Mouse (Mus musculus) forebrain, embryonic 14.5 days (tissue): ENCODE data around the gene Pik3cb. TPM values are rescaled to one million over a fixed set of nuclear protein-coding genes. Genes with fewer than 3 reads are reported as not detected.
A peak's percentile ranks its signal among the peaks of the same experiment; 100 is the strongest.

ENCODE experiments used
- ATAC-seq: fragments of 200-750 bp; cut with Nextera tagmentation; 2 replicates; pipeline ENCODE4 v1.8.0; 2017; ENCODE audit warnings: mild to moderate bottlenecking, moderate library complexity
- DNase-seq: peaks from one replicate; pipeline ENCODE4 v3.0.0-alpha.2; 2015; ENCODE audit warnings: low spot score
- H3K27ac ChIP-seq: fragments of 300-500 bp; sonication (generic); 2 replicates; pipeline ENCODE4 v1.5.1; 2014; ENCODE audit warnings: low read depth, mild to moderate bottlenecking, control low read depth, low read length, moderate library complexity
- H3K27me3 ChIP-seq: fragments of 300-500 bp; sonication (generic); replicated peaks from 2 replicates; pipeline ENCODE4 v1.6.1; 2014; ENCODE audit warnings: low read length, control low read depth, mixed read lengths; ENCODE audit not compliant: control insufficient read depth, insufficient read depth
- H3K36me3 ChIP-seq: fragments of 300-500 bp; sonication (generic); 2 replicates; pipeline ENCODE4 v1.6.1; 2014; ENCODE audit warnings: low read length, control low read depth; ENCODE audit not compliant: control insufficient read depth, insufficient read depth
- H3K4me1 ChIP-seq: fragments of 300-500 bp; sonication (generic); 2 replicates; pipeline ENCODE4 v1.6.1; 2014; ENCODE audit warnings: antibody characterized with exemption, low read length, control low read depth; ENCODE audit not compliant: control insufficient read depth, insufficient read depth
- H3K4me2 ChIP-seq: fragments of 300-500 bp; sonication (generic); 2 replicates; pipeline ENCODE4 v1.6.1; 2014; ENCODE audit warnings: mild to moderate bottlenecking, control low read depth, low read length
- H3K4me3 ChIP-seq: fragments of 300-500 bp; sonication (generic); 2 replicates; pipeline ENCODE4 v1.5.1; 2014; ENCODE audit warnings: low read depth, low read length, control low read depth
- H3K9ac ChIP-seq: fragments of 300-500 bp; sonication (generic); 2 replicates; pipeline ENCODE4 v1.6.1; 2014; ENCODE audit warnings: mild to moderate bottlenecking, low read length, control low read depth, moderate library complexity
- H3K9me3 ChIP-seq: fragments of 300-500 bp; sonication (generic); replicated peaks from 2 replicates; pipeline ENCODE4 v1.6.1; 2016; ENCODE audit warnings: low read length, control low read depth, mixed read lengths; ENCODE audit not compliant: control insufficient read depth
- WGBS: fragments of 180-500 bp; shearing (Covaris S2); extraction: QIAGEN DNeasy Blood & Tissue Kit; methylation state at CpG from one replicate; pipeline ENCODE4 v1.1.7; 2014; 5-methylcytosine and 5-hydroxymethylcytosine counted together
- polyA plus RNA-seq: library from polyadenylated mRNA; unstranded; fragments of >200 nt; fragmentation: Nextera tagmentation; extraction: Ambion mirVana; gene quantifications from 2 replicates; pipeline ENCODE4 v1.2.1, GENCODE M21; 2014

Gene Pik3cb
- polyA plus RNA-seq, 1 experiment from 2014 or later: 5.2 TPM

DNA sequence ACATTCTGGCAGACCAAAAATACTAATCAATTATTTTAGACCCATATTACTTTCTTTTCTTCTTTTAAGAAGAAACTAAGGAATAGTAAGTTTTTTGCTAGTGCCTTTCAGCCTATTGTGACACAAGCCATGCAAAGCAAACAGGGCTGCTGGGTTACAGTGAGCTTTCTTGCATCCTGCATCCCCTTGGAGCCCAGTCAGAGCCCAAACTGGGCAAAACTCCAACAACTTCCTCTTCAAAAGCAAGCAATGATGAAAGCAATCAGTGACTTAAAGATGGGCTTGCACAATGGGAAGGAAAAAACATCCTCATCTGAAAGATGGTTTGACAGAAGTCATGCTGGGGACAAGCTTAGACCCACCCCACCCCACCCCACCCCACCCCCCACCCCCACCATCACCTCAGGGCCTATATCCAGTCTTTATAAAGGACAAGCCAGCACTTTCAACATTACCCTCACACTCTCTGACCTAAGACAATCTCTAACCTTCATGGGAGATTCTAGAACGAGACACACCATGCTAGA is 91.6 kb downstream of the Pik3cb start:
- no peaks in the 10 kb centered on the region for H3K9me3 ChIP-seq
- no peaks in the 10 kb centered on the region for H3K4me1 ChIP-seq
- H3K27me3 ChIP-seq: no peaks in the 10 kb centered on the region
- no peak overlapping the region for H3K27ac ChIP-seq
- WGBS: 60% methylated on average over 1 of the region's 1 CpGs
- no peak overlapping the region for H3K9ac ChIP-seq
- H3K4me2 ChIP-seq: no peak overlapping the region
- no peak overlapping the region for H3K4me3 ChIP-seq
- H3K36me3 ChIP-seq: peaks cover 22% of the 10 kb centered on the region; the same call in 1 of the 2 replicates
- DNase-seq (peak; percentile 77), ATAC-seq (no peak)

DNA sequence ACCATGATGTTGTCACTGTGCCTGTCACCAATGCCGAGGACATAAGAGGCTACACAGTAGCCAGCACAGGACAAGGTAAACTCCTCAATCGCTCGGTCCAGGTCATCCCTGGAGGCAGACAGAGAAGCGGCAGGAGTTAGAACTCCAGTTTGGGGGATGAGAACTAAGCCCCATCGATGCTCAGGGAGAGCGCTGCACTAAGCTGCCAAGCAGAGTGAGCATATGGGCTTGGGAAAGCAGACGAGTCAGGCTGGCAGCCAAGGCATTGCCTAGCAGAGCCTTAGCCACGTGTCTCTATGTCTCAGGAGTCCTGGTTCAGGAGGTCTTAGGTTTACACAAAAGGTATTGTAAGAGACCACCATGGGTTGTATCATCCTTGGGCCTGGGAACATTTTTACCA is 95.7 kb downstream of the Pik3cb start:
- H3K4me2 ChIP-seq: no peak overlapping the region
- H3K36me3 ChIP-seq: peaks cover 37% of the 10 kb centered on the region
- peak overlapping the region; percentile 2; the same call in 1 of the 2 replicates for H3K27ac ChIP-seq
- no peak overlapping the region for H3K4me3 ChIP-seq
- peak; percentile 74; the same call in 1 of the 2 replicates for ATAC-seq
- WGBS: 76% methylated on average over 8 of the region's 8 CpGs
- no peaks in the 10 kb centered on the region for H3K9me3 ChIP-seq
- H3K4me1 ChIP-seq: no peaks in the 10 kb centered on the region
- H3K9ac ChIP-seq: no peak overlapping the region
- H3K27me3 ChIP-seq: no peaks in the 10 kb centered on the region
- DNase-seq: peak; percentile 69

- no peak for DNase-seq
- no peak overlapping the region for H3K9ac ChIP-seq
Measured at GRCm38 (mm10) chr9:99042641-99043040, 97.8 kb downstream of the Pik3cb start.

GRCm38 (mm10) chr9:99041994-99042393 is 98.4 kb downstream of the Pik3cb start:
- no peak for ATAC-seq
- Histone ChIP-seq H3K9ac (no peak overlapping the region), H3K4me1 (no peaks in the 10 kb centered on the region), H3K9me3 (no peaks in the 10 kb centered on the region), H3K4me3 (no peak overlapping the region), H3K4me2 (no peak overlapping the region), H3K36me3 (peaks cover 50% of the 10 kb centered on the region), H3K27me3 (no peaks in the 10 kb centered on the region), H3K27ac (no peak overlapping the region)
- no peak for DNase-seq
- WGBS: 79% methylated on average over 9 of the region's 9 CpGs

More at GRCm38 (mm10) chr9:99042641-99043040, 97.8 kb downstream of the Pik3cb start:
- Histone ChIP-seq H3K4me1 (no peaks in the 10 kb centered on the region), H3K4me3 (no peak overlapping the region), H3K27me3 (no peaks in the 10 kb centered on the region), H3K9me3 (no peaks in the 10 kb centered on the region), H3K27ac (no peak overlapping the region), H3K36me3 (peaks cover 50% of the 10 kb centered on the region), H3K4me2 (no peak overlapping the region)
- 95% methylated on average over 4 of the region's 4 CpGs for WGBS
- ATAC-seq: no peak

DNA sequence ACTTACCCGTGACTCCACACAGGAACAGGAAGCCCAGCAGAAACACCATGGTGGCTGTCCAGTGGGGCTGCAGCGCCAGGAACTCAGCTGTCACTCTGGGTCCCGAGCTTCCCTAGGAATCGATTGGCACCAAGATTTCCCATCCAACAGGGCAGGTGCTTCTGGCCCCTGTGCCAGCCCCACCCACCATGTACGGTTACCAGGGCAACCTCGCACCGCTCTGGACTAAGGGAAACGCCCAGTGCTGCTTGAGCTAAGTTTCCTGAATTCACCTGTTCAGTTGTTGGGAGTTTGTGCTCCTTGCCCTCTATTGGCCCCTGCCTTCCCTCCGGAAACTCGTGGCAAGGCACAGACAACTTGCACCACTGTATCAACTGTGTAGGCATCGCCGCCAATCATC is 104.8 kb downstream of the Pik3cb start, which contains the start of gene Gm1123:
Gene Gm1123 (minus strand): TSS at position 141 of the 400 bp plus-strand sequence.
- no peak for ATAC-seq
- Histone ChIP-seq H3K4me1 (no peaks in the 10 kb centered on the region), H3K4me2 (no peak within 1 kb of the TSS), H3K4me3 (no peak within 1 kb of the TSS), H3K27ac (no peak within 1 kb of the TSS), H3K9ac (no peak within 1 kb of the TSS), H3K27me3 (no peaks in the 10 kb centered on the region), H3K9me3 (no peaks in the 10 kb centered on the region), H3K36me3 (peaks cover 21% of the 10 kb centered on the region)
- no peak for DNase-seq
- WGBS: 85% methylated on average over 12 of the region's 12 CpGs

DNA sequence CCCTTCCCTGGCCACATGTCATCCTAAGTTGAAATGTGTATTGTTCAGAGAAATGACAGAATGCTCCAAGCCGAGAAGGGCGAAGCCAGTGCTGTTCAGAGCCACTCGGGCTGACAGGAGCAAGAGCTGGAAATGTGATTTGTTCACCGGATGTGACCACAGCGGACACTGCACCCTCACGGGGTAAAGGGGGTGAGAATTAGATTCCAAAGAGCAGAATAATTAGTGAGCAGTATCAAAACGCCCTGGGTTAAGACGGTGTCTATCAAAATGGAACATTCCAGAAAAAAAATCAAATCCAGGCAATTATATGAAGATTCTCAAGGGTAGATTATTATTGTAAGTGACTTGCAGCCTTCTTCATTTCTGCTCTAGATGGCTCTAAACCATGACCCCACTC is 106.3 kb downstream of the Pik3cb start:
- Histone ChIP-seq H3K27ac (no peak overlapping the region), H3K9me3 (no peaks in the 10 kb centered on the region), H3K4me3 (no peak overlapping the region), H3K27me3 (no peaks in the 10 kb centered on the region), H3K9ac (no peak overlapping the region), H3K4me1 (no peaks in the 10 kb centered on the region), H3K36me3 (peaks cover 9% of the 10 kb centered on the region), H3K4me2 (no peak overlapping the region)
- WGBS: 85% methylated on average over 8 of the region's 8 CpGs
- DNase-seq (no peak), ATAC-seq (no peak)

DNA sequence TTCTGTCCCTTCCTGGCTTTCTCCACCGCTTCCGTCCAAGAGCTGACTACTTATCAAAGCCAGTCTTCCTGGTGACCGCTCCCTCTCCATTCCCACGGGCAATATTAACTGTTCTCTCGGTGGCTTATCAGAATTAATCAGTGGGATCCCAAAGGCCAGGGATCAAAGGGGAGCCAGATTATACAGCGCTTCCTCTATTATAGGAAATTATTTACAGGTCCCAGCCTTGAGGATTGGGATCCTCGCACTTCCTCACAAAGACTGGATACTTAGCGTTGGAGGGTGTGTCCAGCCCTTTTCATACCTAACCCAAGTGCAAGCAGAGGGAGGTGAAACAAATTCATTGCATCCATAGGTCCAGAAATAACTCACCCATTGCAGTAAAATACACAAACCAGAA is 108.4 kb downstream of the Pik3cb start:
- no peak overlapping the region for H3K4me2 ChIP-seq
- ATAC-seq (no peak), DNase-seq (no peak)
- 87% methylated on average over 8 of the region's 8 CpGs for WGBS
- no peaks in the 10 kb centered on the region for H3K4me1 ChIP-seq
- H3K36me3 ChIP-seq: 0 out of 2 replicates have a peak, but pooled peaks cover 2% of the 10 kb centered on the region
- H3K9ac ChIP-seq: no peak overlapping the region
- H3K27ac ChIP-seq: no peak overlapping the region
- H3K4me3 ChIP-seq: no peak overlapping the region
- no peaks in the 10 kb centered on the region for H3K27me3 ChIP-seq
- no peaks in the 10 kb centered on the region for H3K9me3 ChIP-seq

- no peaks in the 10 kb centered on the region for H3K4me1 ChIP-seq
- H3K4me2 ChIP-seq: no peak overlapping the region
- no peak for ATAC-seq
- no peak overlapping the region for H3K4me3 ChIP-seq
- DNase-seq: no peak
- H3K9ac ChIP-seq: no peak overlapping the region
- H3K27me3 ChIP-seq: no peaks in the 10 kb centered on the region
- whole genome bisulfite sequencing: 83% methylated on average over 4 of the region's 4 CpGs
- no peaks in the 10 kb centered on the region for H3K9me3 ChIP-seq
- H3K36me3 ChIP-seq: no peaks in the 10 kb centered on the region
- no peak overlapping the region for H3K27ac ChIP-seq
Measured at GRCm38 (mm10) chr9:99021751-99022150, 118.7 kb downstream of the Pik3cb start.

DNA sequence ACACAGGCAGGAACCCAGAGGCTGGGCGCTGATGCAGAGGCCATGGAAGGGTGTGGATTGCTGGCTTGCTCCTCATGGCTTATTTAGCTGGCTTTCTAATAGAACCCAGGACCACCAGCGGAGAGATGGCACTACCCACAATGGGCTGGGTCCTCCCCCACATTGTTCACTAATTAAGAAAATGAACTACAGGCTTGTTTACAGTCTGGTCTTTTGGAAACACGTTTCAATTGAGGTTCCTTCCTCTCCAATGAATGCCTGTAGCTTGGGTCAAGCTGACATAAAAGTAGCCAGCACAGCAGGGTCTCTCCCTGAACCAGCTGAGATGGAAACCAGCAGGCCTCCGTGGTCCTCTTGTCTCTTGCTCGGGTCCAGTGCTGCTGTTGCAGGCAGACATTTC is 119.3 kb downstream of the Pik3cb start:
- no peak overlapping the region for H3K27ac ChIP-seq
- no peaks in the 10 kb centered on the region for H3K4me1 ChIP-seq
- no peak overlapping the region for H3K9ac ChIP-seq
- H3K4me2 ChIP-seq: no peak overlapping the region
- 21% methylated on average over 5 of the region's 5 CpGs for WGBS
- H3K9me3 ChIP-seq: no peaks in the 10 kb centered on the region
- H3K27me3 ChIP-seq: no peaks in the 10 kb centered on the region
- H3K4me3 ChIP-seq: no peak overlapping the region
- no peaks in the 10 kb centered on the region for H3K36me3 ChIP-seq
- DNase-seq (no peak), ATAC-seq (no peak)
